Mouse (Mus musculus) T-helper 2 cell (primary cell): Measurements from ENCODE around the gene Basp1.

ENCODE experiments used
- in situ Hi-C: fragments of 300-600 bp; cut with MboI, MseI; formaldehyde crosslinking; loops from one replicate; pipeline ENCODE4 v1.15.1; 2025; ENCODE audit warnings: high pct_unique_total_duplicates

Basp1 gene

GRCm38 (mm10) chr15:25364819-25365463 is 48.6 kb downstream of the Basp1 start:
- in situ Hi-C loops = loop anchor here (25.0 kb wide), 1 partner anchor 328 kb away; no protein-coding TSS in a partner anchor

DNA sequence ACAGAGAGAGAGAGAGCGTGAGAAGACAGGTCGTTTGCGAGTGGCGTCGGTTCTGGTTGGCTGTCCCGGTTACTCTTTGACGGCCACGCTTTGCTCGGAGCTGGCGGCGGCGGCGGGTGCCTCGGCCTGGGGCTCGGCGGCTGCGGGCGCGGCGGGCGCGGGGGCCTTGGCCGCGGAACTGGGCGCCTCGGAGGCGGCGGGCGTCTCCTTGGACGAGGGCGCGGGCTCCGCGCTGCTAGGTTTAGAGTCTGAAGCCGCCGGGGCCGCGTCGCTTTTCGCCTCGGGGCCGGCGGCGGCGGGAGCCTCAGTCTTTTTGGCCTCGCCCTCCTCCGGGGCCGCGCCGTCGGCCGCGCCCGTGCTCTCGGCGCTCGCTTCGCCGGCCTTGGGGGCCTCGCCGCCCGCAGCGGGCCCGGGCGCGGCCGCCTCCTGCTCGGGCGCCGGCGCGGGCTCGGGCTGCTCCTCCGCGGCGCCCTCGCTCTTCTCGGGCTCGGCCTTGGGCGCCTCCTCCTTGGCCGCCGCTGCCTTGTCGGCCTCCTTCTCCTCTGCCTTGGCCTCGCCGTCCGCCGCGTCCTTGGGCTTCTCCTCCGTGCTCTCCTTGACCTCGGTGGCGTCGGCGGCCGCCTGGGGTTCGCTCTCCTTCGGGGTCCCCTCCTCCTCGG is 49.3 kb downstream of the Basp1 start:
- in situ Hi-C loops = loop anchor here (25.0 kb wide), 1 partner anchor 327 kb away; no protein-coding TSS in a partner anchor

- in situ Hi-C loops = loop anchor here (25.0 kb wide), 1 partner anchor 326 kb away; no protein-coding TSS in a partner anchor
Observed at GRCm38 (mm10) chr15:25363636-25364035, 49.9 kb downstream of the Basp1 start.

- in situ Hi-C loops = loop anchor here (25.0 kb wide), 1 partner anchor 324 kb away; no protein-coding TSS in a partner anchor
Observed at GRCm38 (mm10) chr15:25360825-25361224, 52.7 kb downstream of the Basp1 start.

DNA sequence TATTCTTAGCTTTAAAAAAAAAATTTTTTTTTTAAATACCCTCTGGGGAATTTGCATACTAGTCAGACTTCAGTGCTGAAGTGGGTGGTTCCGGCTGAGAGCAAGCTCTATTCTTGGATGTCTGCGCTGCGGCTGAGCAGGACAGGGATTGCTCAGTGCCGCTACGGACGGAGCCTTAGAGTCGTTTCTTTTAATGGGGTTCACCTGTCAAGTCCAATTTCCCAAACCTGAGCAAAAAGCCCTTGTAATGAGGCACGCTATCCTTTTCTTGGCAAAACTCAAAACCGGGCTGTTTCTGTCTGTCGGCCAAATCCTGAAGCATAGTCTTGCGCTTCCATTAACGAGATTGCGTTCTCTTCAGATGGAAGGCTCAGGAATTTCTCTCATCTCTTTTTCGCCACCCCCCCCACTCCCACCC is 54.9 kb downstream of the Basp1 start:
- in situ Hi-C loops = loop anchor here (25.0 kb wide), 1 partner anchor 321 kb away; no protein-coding TSS in a partner anchor

DNA sequence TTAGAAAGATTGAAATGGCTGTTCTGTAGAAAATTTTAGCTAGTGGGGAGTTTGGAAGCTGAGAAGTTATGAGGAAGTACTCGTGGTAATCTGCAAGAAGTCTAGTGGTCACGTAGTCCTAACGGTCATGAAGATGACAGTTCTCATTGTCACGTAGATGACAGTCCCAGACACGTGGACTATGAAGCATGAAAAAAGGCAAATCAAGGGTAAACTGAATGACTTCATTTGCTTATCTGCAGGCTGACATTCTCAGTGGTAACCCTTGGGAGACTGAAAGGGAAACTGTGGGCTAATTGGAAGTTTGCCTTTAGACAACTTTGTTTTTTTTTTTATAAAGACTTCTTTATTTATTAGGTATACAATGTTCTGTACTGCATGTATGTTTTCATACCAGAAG is 58.2 kb downstream of the Basp1 start:
- in situ Hi-C loops = loop anchor here (25.0 kb wide), 1 partner anchor 318 kb away; no protein-coding TSS in a partner anchor

- in situ Hi-C loops = loop anchor here (25.0 kb wide), 1 partner anchor 317 kb away; no protein-coding TSS in a partner anchor
Observed at GRCm38 (mm10) chr15:25354738-25355137, 58.8 kb downstream of the Basp1 start.

GRCm38 (mm10) chr15:25353498-25353897 is 60.1 kb downstream of the Basp1 start:
- in situ Hi-C loops = loop anchor here (25.0 kb wide), 1 partner anchor 316 kb away; no protein-coding TSS in a partner anchor

GRCm38 (mm10) chr15:25343263-25343662 is 70.3 kb downstream of the Basp1 start:
- in situ Hi-C loops = no loop called here

DNA sequence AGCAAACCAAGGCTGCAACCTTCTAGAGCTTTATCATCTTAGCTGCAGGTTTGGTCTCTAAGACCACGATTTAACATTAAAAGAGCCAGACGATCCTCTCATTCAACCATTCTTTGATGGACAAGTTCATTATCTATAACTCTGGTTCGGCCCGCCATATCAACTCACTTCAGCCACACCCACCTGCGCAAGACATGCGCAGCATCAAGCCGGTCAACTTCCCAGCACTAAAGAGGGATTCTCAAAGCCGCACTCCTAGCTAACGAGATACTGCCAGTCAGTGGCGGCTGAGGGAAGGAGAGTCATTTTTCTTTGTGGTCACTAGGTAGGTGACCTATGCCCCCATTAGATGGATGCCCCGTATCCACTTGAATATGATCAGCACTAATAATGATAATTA is 78.3 kb downstream of the Basp1 start:
- in situ Hi-C loops = no loop called here

GRCm38 (mm10) chr15:25331877-25332445 is 81.6 kb downstream of the Basp1 start:
- in situ Hi-C loops = no loop called here

- in situ Hi-C loops = no loop called here
Observed at GRCm38 (mm10) chr15:25330946-25331345, 82.6 kb downstream of the Basp1 start.

DNA sequence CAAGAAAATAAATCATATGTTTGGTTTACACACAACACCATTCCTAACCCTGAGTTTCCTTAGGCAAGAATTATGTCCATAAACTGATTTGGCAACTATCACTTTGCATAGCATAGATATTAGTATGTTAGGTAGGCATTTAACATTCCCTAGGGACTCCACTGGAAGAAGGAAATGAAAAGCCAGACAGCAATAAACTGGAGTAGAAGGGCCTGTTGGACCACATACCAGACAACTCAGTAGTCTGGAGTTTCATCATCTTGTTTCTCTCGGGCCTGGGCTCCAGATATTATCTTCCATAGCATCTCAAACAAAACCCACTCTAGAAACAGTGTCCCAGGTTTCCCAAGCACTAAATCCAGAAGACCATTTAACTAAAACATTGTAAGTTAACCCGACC is 91.0 kb downstream of the Basp1 start:
- in situ Hi-C loops = no loop called here

DNA sequence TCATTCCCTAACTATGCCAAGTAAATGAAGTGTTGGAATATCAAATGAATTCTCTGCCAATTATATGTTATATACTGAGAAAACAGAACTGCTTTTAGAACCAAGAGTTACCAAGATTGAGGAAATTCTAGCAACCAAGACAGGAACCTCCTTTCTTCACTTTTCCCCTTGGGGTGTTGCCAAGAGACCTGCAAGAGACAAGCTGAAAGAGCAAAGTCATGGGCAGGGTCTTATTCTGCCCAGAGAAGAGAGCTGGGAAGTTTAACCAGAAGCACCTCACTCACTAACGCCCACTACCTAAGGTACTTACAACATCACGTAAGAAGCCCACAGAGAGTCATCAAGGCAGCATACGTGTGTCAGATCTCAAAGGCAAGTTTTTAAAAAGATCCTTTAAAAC is 91.5 kb downstream of the Basp1 start:
- in situ Hi-C loops = no loop called here

- in situ Hi-C loops = no loop called here
Observed at GRCm38 (mm10) chr15:25321636-25322035, 91.9 kb downstream of the Basp1 start.

GRCm38 (mm10) chr15:25314471-25314870 is 99.1 kb downstream of the Basp1 start:
- in situ Hi-C loops = no loop called here
